ENCODE assay signal across 8 mouse cellular contexts in the genomic region with DNA sequence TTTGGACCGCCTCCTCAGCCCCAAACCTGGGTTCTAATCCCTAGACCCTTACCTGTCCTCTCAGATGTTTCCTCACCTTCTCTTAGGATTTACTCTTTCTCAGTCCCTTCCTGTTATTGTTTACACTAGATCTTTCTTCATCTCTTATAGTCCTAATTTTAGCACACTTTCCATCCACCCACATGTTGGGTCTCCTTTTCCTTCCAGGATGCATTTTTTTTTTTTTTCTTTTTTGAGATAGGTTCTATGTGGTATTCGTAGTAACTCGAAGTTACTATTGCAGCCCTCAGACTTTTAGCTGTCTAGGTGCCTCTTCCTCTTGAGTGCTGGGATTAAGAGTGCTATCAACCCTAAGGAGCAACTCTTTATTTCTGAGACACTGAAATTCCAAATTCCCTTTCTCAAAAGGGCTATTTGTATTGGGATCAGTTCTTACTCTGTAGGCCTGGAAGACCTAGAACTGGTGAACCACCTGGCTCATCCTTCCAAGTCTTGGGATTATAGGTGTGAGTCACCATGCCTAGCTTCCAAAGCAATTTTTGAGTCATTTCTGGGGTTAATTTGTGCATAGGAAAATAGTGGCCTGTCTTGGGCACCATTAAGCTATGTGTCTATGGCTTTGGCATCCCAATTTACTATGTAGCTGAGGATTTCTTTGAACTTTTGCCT. TPM values are rescaled to one million over a fixed set of nuclear protein-coding genes. Genes with fewer than 3 reads are reported as not detected.
DNase-seq lines count a peak whose midpoint lies in the region; ATAC-seq and TF ChIP-seq lines count a peak whose summit lies in the region.

No protein-coding gene starts in this region.

- no peak for ATAC-seq in kidney, embryonic 16.5 days (ENCODE audit: low FRiP score, low TSS enrichment)
- no peak for ATAC-seq in hindbrain, embryonic 15.5 days (ENCODE audit: low FRiP score, low read depth)
- no peak for ATAC-seq in midbrain, postnatal 0 days (ENCODE audit: low FRiP score)

- no peaks in the 10 kb centered on the region for H3K27me3 ChIP-seq in kidney, embryonic 16.5 days (ENCODE audit: insufficient read depth, low read length)
- no peaks in the 10 kb centered on the region for H3K27me3 ChIP-seq in hindbrain, embryonic 15.5 days
- H3K27me3 ChIP-seq in midbrain, postnatal 0 days (ENCODE audit: insufficient read depth, low read length) = no peaks in the 10 kb centered on the region

- 13% methylated on average over 3 of the region's 3 CpGs for WGBS in kidney, embryonic 16.5 days
- 19% methylated on average over 3 of the region's 3 CpGs for WGBS in hindbrain, embryonic 15.5 days
- WGBS in midbrain, postnatal 0 days = 20% methylated on average over 3 of the region's 3 CpGs

- peak overlapping the region; percentile 51 for H3K4me2 ChIP-seq in kidney, embryonic 16.5 days (replicated peaks; ENCODE audit: low read depth, low read length)
- peak overlapping the region; percentile 58 for H3K4me2 ChIP-seq in hindbrain, embryonic 15.5 days
- peak overlapping the region; percentile 62 for H3K4me2 ChIP-seq in midbrain, postnatal 0 days (ENCODE audit: low read depth, low read length, poor library complexity, severe bottlenecking)

- no peaks in the 10 kb centered on the region for H3K9me3 ChIP-seq in kidney, embryonic 16.5 days (ENCODE audit: low read length)
- no peaks in the 10 kb centered on the region for H3K9me3 ChIP-seq in hindbrain, embryonic 15.5 days
- no peaks in the 10 kb centered on the region for H3K9me3 ChIP-seq in midbrain, postnatal 0 days (ENCODE audit: low read length)

- TF ChIP-seq CTCF in midbrain, postnatal 0 days (IDR thresholded peaks at IDR 0.05) = no peak

- peaks cover 36% of the 10 kb centered on the region for H3K36me3 ChIP-seq in kidney, embryonic 16.5 days (ENCODE audit: insufficient read depth, low read length)
- peaks cover 32% of the 10 kb centered on the region for H3K36me3 ChIP-seq in hindbrain, embryonic 15.5 days
- H3K36me3 ChIP-seq in midbrain, postnatal 0 days (ENCODE audit: insufficient read depth, low read length) = peaks cover 21% of the 10 kb centered on the region

- intact Hi-C loops in left cerebral cortex, postnatal 10 days (cut with DNase I) = no loop called here

- no peak for DNase-seq in kidney, postnatal 25 days
- DNase-seq in midbrain, postnatal 0 days (ENCODE audit: low spot score) = no peak
- no peak for DNase-seq in right cerebral cortex, postnatal 25 days
- no peak for DNase-seq in adrenal gland, postnatal 36 days
- no peak for DNase-seq in left cerebral cortex, postnatal 10 days (ENCODE audit: extremely low spot score in 1 of 2, low spot score in 2 of 2)

- H3K27ac ChIP-seq in kidney, embryonic 16.5 days (ENCODE audit: low read length) = peak overlapping the region; percentile 100
- peak overlapping the region; percentile 56; the same call in 1 of the 2 replicates for H3K27ac ChIP-seq in brown adipose tissue, adult 24 weeks (replicated peaks; ENCODE audit: low read depth, low read length)
- peak overlapping the region; percentile 93 for H3K27ac ChIP-seq in hindbrain, embryonic 15.5 days (replicated peaks)
- H3K27ac ChIP-seq in midbrain, postnatal 0 days (ENCODE audit: low read depth, low read length) = peak overlapping the region; percentile 94

- peak overlapping the region; percentile 75 for H3K4me3 ChIP-seq in kidney, embryonic 16.5 days (ENCODE audit: low read length)
- peak overlapping the region; percentile 53 for H3K4me3 ChIP-seq in brown adipose tissue, adult 24 weeks (ENCODE audit: insufficient read depth, low read depth, low read length)
- peak overlapping the region; percentile 85 for H3K4me3 ChIP-seq in hindbrain, embryonic 15.5 days
- peak overlapping the region; percentile 80 for H3K4me3 ChIP-seq in midbrain, postnatal 0 days (ENCODE audit: low read depth, low read length)

- H3K9ac ChIP-seq in kidney, embryonic 16.5 days (replicated peaks; ENCODE audit: low read length) = peak overlapping the region; percentile 98
- H3K9ac ChIP-seq in hindbrain, embryonic 15.5 days = peak overlapping the region; percentile 86
- H3K9ac ChIP-seq in midbrain, postnatal 0 days (replicated peaks; ENCODE audit: low read length, poor library complexity, severe bottlenecking) = peak overlapping the region; percentile 96

- peaks cover 45% of the 10 kb centered on the region for H3K4me1 ChIP-seq in kidney, embryonic 16.5 days (ENCODE audit: insufficient read depth, low read length)
- peaks cover 14% of the 10 kb centered on the region for H3K4me1 ChIP-seq in brown adipose tissue, adult 24 weeks (ENCODE audit: control insufficient read depth, insufficient read depth, insufficient read length, low read length)
- peaks cover 54% of the 10 kb centered on the region for H3K4me1 ChIP-seq in hindbrain, embryonic 15.5 days (replicated peaks)
- H3K4me1 ChIP-seq in midbrain, postnatal 0 days (ENCODE audit: insufficient read depth, low read length) = peaks cover 12% of the 10 kb centered on the region; the same call in 1 of the 2 replicates

RNA-seq across cellular contexts. Expression of a gene that starts 1.1 kb away (rescaled TPM):
- polyA plus RNA-seq in kidney, embryonic 16.5 days (2015; fragmentation: Nextera tagmentation; extraction: Ambion mirVana) = 10.6 and 11.3 TPM in 2 replicates
- 16.1 and 17.9 TPM in 2 replicates for polyA plus RNA-seq in brown adipose tissue, adult 24 weeks (2012; ENCODE audit: insufficient read depth, insufficient read length, missing spikeins)
- polyA plus RNA-seq in hindbrain, embryonic 15.5 days (2015; fragmentation: Nextera tagmentation; extraction: Ambion mirVana) = 3.4 and 4.0 TPM in 2 replicates
- total RNA-seq in midbrain, postnatal 0 days (2014; rRNA removed) = 20.9 and 25.6 TPM in 2 replicates
- polyA plus RNA-seq in midbrain, postnatal 0 days (2015; fragmentation: Nextera tagmentation; extraction: Ambion mirVana) = 2.2 and 2.8 TPM in 2 replicates
- total RNA-seq in adrenal gland, postnatal 36 days (2021) = 10 to 100 TPM; 78.9 to 79.7 TPM
- 10 to 100 TPM; 23.1 to 26.4 TPM for total RNA-seq in left cerebral cortex, postnatal 10 days (2021)

RNA-seq across cellular contexts. Expression of a gene that starts 38.1 kb away (rescaled TPM):
- polyA plus RNA-seq in kidney, embryonic 16.5 days (2015; fragmentation: Nextera tagmentation; extraction: Ambion mirVana) = 1.7 and 2.0 TPM in 2 replicates
- 1.9 and 4.0 TPM in 2 replicates for polyA plus RNA-seq in brown adipose tissue, adult 24 weeks (2012; ENCODE audit: insufficient read depth, insufficient read length, missing spikeins)
- 0.21 and 0.52 TPM in 2 replicates for polyA plus RNA-seq in hindbrain, embryonic 15.5 days (2015; fragmentation: Nextera tagmentation; extraction: Ambion mirVana)
- total RNA-seq in midbrain, postnatal 0 days (2014; rRNA removed) = 0.38 and 0.85 TPM in 2 replicates
- polyA plus RNA-seq in midbrain, postnatal 0 days (2015; fragmentation: Nextera tagmentation; extraction: Ambion mirVana) = 0.60 and 1.0 TPM in 2 replicates
- 1 to 10 TPM; 1.2 to 2.5 TPM for total RNA-seq in adrenal gland, postnatal 36 days (2021)
- total RNA-seq in left cerebral cortex, postnatal 10 days (2021) = under 1 TPM in 1 of 2 experiments, not detected in 1; 0.81 TPM

RNA-seq across cellular contexts. Expression of a gene that starts 40.1 kb away (rescaled TPM):
- 1.2 and 1.3 TPM in 2 replicates for polyA plus RNA-seq in kidney, embryonic 16.5 days (2015; fragmentation: Nextera tagmentation; extraction: Ambion mirVana)
- not detected in 2 replicates for polyA plus RNA-seq in brown adipose tissue, adult 24 weeks (2012; ENCODE audit: insufficient read depth, insufficient read length, missing spikeins)
- polyA plus RNA-seq in hindbrain, embryonic 15.5 days (2015; fragmentation: Nextera tagmentation; extraction: Ambion mirVana) = 0.57 and 0.71 TPM in 2 replicates
- total RNA-seq in midbrain, postnatal 0 days (2014; rRNA removed) = 0.47 and 0.60 TPM in 2 replicates
- polyA plus RNA-seq in midbrain, postnatal 0 days (2015; fragmentation: Nextera tagmentation; extraction: Ambion mirVana) = 0.10 and 0.31 TPM in 2 replicates
- under 1 TPM in 1 of 2 experiments, not detected in 1; 0.16 TPM for total RNA-seq in adrenal gland, postnatal 36 days (2021)
- under 1 TPM; 0.26 to 0.39 TPM for total RNA-seq in left cerebral cortex, postnatal 10 days (2021)

RNA-seq across cellular contexts. Expression of a gene that starts 51.8 kb away (rescaled TPM):
- polyA plus RNA-seq in kidney, embryonic 16.5 days (2015; fragmentation: Nextera tagmentation; extraction: Ambion mirVana) = 81.5 and 94.9 TPM in 2 replicates
- 36.8 and 54.7 TPM in 2 replicates for polyA plus RNA-seq in brown adipose tissue, adult 24 weeks (2012; ENCODE audit: insufficient read depth, insufficient read length, missing spikeins)
- 88.7 and 98.5 TPM in 2 replicates for polyA plus RNA-seq in hindbrain, embryonic 15.5 days (2015; fragmentation: Nextera tagmentation; extraction: Ambion mirVana)
- total RNA-seq in midbrain, postnatal 0 days (2014; rRNA removed) = 23.1 and 23.2 TPM in 2 replicates
- polyA plus RNA-seq in midbrain, postnatal 0 days (2015; fragmentation: Nextera tagmentation; extraction: Ambion mirVana) = 93.5 and 99.1 TPM in 2 replicates
- 100 to 1,000 TPM; 112 to 116 TPM for total RNA-seq in adrenal gland, postnatal 36 days (2021)
- 10 to 100 TPM; 19.1 to 21.6 TPM for total RNA-seq in left cerebral cortex, postnatal 10 days (2021)

RNA-seq across cellular contexts. Expression of a gene that starts 56.5 kb away (rescaled TPM):
- 89.2 and 91.7 TPM in 2 replicates for polyA plus RNA-seq in kidney, embryonic 16.5 days (2015; fragmentation: Nextera tagmentation; extraction: Ambion mirVana)
- 13.2 and 20.7 TPM in 2 replicates for polyA plus RNA-seq in brown adipose tissue, adult 24 weeks (2012; ENCODE audit: insufficient read depth, insufficient read length, missing spikeins)
- 36.8 and 37.9 TPM in 2 replicates for polyA plus RNA-seq in hindbrain, embryonic 15.5 days (2015; fragmentation: Nextera tagmentation; extraction: Ambion mirVana)
- total RNA-seq in midbrain, postnatal 0 days (2014; rRNA removed) = 21.8 and 31.1 TPM in 2 replicates
- polyA plus RNA-seq in midbrain, postnatal 0 days (2015; fragmentation: Nextera tagmentation; extraction: Ambion mirVana) = 30.1 and 32.8 TPM in 2 replicates
- 10 to 100 TPM; 13.7 to 16.2 TPM for total RNA-seq in adrenal gland, postnatal 36 days (2021)
- 10 to 100 TPM; 20.2 to 30.8 TPM for total RNA-seq in left cerebral cortex, postnatal 10 days (2021)
